Mouse (Mus musculus): ENCODE results near the gene Gm49369. TPM values are rescaled to one million over a fixed set of nuclear protein-coding genes. Genes with fewer than 3 reads are reported as not detected.
"Not testable (repeated sequence)": the region's sequence is repeated elsewhere in the genome, so short reads cannot be mapped to it uniquely, and the experiment has no call there.

Gene Gm49369
- polyA plus RNA-seq, 1 experiment from 2014 or later: 1.4 TPM

- 82% methylated on average over 3 of the region's 9 CpGs for WGBS (ENCODE audit: insufficient replicate concordance)
- H3K27ac ChIP-seq (ENCODE audit: low read length); ATAC-seq (ENCODE audit: low read depth); H3K27me3 ChIP-seq (ENCODE audit: control insufficient read depth, insufficient read depth, low read depth, low read length); H3K4me2 ChIP-seq (ENCODE audit: low read depth, low read length); H3K9me3 ChIP-seq (replicated peaks; ENCODE audit: control insufficient read depth, low read length); H3K9ac ChIP-seq (ENCODE audit: low read depth, low read length); H3K36me3 ChIP-seq (ENCODE audit: control insufficient read depth, insufficient read depth); H3K4me3 ChIP-seq (ENCODE audit: low read depth, low read length): not testable (repeated sequence)
- H3K4me1 ChIP-seq (ENCODE audit: control insufficient read depth, low read depth, low read length): peaks cover 28% of the 10 kb centered on the region
Measured at GRCm38 (mm10) chr7:142332741-142333140, 49.7 kb downstream of the Gm49369 start.

DNA sequence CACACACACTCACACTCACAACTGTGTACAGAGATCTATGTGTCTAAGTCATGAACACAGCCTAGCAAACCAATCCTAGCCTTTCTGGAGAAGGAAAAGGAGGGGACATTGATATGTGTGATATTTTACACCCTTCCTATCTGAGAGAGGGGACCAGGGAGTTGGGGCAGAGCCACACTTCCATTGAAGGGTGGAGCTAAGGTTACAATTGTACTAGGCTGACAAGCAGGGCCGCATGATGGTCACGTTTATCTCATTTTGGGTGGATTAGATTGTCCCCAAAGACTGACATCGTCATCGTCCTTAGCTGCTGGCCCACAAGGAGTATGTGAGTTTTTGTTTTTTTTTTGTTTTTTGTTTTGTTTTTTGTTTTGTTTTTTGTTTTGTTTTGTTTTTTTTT, 51.2 kb downstream of the Gm49369 start:
- no peaks in the 10 kb centered on the region for H3K9me3 ChIP-seq (replicated peaks; ENCODE audit: control insufficient read depth, low read length)
- H3K4me3 ChIP-seq (ENCODE audit: low read depth, low read length): no peak overlapping the region
- peak; percentile 60 for ATAC-seq (ENCODE audit: low read depth)
- H3K27me3 ChIP-seq (ENCODE audit: control insufficient read depth, insufficient read depth, low read depth, low read length): no peaks in the 10 kb centered on the region
- H3K4me2 ChIP-seq (ENCODE audit: low read depth, low read length): no peak overlapping the region
- H3K9ac ChIP-seq (ENCODE audit: low read depth, low read length): no peak overlapping the region
- WGBS (ENCODE audit: insufficient replicate concordance): 29% methylated on average over 4 of the region's 4 CpGs
- H3K4me1 ChIP-seq (ENCODE audit: control insufficient read depth, low read depth, low read length): peaks cover 28% of the 10 kb centered on the region
- peak overlapping the region; percentile 62 for H3K27ac ChIP-seq (ENCODE audit: low read length)
- H3K36me3 ChIP-seq (ENCODE audit: control insufficient read depth, insufficient read depth): no peaks in the 10 kb centered on the region

- 47% methylated on average over 9 of the region's 9 CpGs for WGBS (ENCODE audit: insufficient replicate concordance)
- Histone ChIP-seq H3K9ac (ENCODE audit: low read depth, low read length) (peak overlapping the region; percentile 18; the same call in 1 of the 2 replicates), H3K9me3 (replicated peaks; ENCODE audit: control insufficient read depth, low read length) (no peaks in the 10 kb centered on the region), H3K36me3 (ENCODE audit: control insufficient read depth, insufficient read depth) (no peaks in the 10 kb centered on the region), H3K4me1 (ENCODE audit: control insufficient read depth, low read depth, low read length) (peaks cover 28% of the 10 kb centered on the region), H3K4me3 (ENCODE audit: low read depth, low read length) (no peak overlapping the region), H3K4me2 (ENCODE audit: low read depth, low read length) (no peak overlapping the region), H3K27ac (ENCODE audit: low read length) (peak overlapping the region; percentile 62), H3K27me3 (ENCODE audit: control insufficient read depth, insufficient read depth, low read depth, low read length) (no peaks in the 10 kb centered on the region)
- peak; percentile 71 for ATAC-seq (ENCODE audit: low read depth)
Measured at GRCm38 (mm10) chr7:142330271-142330724, 52.2 kb downstream of the Gm49369 start.

- no peaks in the 10 kb centered on the region for H3K9me3 ChIP-seq (replicated peaks; ENCODE audit: control insufficient read depth, low read length)
- WGBS (ENCODE audit: insufficient replicate concordance): 60% methylated on average over 3 of the region's 3 CpGs
- H3K36me3 ChIP-seq (ENCODE audit: control insufficient read depth, insufficient read depth): no peaks in the 10 kb centered on the region
- ATAC-seq (ENCODE audit: low read depth): no peak
- no peak overlapping the region for H3K4me3 ChIP-seq (ENCODE audit: low read depth, low read length)
- no peaks in the 10 kb centered on the region for H3K27me3 ChIP-seq (ENCODE audit: control insufficient read depth, insufficient read depth, low read depth, low read length)
- H3K4me1 ChIP-seq (ENCODE audit: control insufficient read depth, low read depth, low read length): peaks cover 21% of the 10 kb centered on the region
- H3K27ac ChIP-seq (ENCODE audit: low read length): no peak overlapping the region
- no peak overlapping the region for H3K9ac ChIP-seq (ENCODE audit: low read depth, low read length)
- no peak overlapping the region for H3K4me2 ChIP-seq (ENCODE audit: low read depth, low read length)
Measured at GRCm38 (mm10) chr7:142328507-142328906, 54.0 kb downstream of the Gm49369 start.

- WGBS (ENCODE audit: insufficient replicate concordance): 41% methylated on average over 9 of the region's 9 CpGs
- Histone ChIP-seq H3K36me3 (ENCODE audit: control insufficient read depth, insufficient read depth) (no peaks in the 10 kb centered on the region), H3K9ac (ENCODE audit: low read depth, low read length) (no peak overlapping the region), H3K4me3 (ENCODE audit: low read depth, low read length) (no peak overlapping the region), H3K4me2 (ENCODE audit: low read depth, low read length) (no peak overlapping the region), H3K27me3 (ENCODE audit: control insufficient read depth, insufficient read depth, low read depth, low read length) (no peaks in the 10 kb centered on the region), H3K27ac (ENCODE audit: low read length) (0 out of 2 replicates have a peak overlapping the region, but pooled peaks have one; percentile 17), H3K4me1 (ENCODE audit: control insufficient read depth, low read depth, low read length) (peaks cover 16% of the 10 kb centered on the region), H3K9me3 (replicated peaks; ENCODE audit: control insufficient read depth, low read length) (no peaks in the 10 kb centered on the region)
- ATAC-seq (ENCODE audit: low read depth): no peak
Measured at GRCm38 (mm10) chr7:142326714-142327445, 55.6 kb downstream of the Gm49369 start.

DNA sequence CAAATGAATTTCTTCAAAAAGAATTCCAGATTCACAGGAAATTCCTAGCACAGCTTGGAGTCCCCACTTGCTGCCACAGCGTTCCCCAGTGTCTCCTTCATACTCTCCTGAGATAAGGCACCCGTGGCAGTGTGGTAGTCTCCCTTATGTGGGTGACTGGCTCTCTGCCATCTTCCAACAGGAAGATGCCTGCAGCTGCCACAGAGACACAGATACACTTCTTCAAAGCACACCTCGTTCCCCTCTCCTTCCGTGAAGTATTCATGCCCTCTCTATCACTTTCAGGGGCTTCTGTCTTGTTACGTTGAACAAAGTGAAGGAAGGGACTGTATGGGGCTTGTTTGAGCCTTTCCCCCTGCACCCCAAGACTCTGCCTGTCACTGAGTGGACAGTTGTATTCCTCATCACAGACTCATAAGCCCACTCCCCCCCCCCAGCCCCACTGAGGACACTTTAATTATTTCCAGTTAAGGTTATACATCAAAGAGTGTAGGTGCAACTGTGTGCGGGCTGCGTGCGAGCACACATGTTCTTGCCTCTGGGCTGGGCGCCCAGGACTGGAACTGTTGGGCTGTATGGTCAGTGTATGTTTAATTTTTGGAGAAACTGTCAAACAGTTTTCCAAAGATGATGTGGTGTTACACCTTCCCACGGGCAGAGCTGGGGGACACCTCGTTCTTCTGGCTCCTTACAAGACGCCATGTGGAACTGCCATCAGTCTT, 58.9 kb downstream of the Gm49369 start:
- Histone ChIP-seq H3K9ac (ENCODE audit: low read depth, low read length) (no peak overlapping the region), H3K4me3 (ENCODE audit: low read depth, low read length) (no peak overlapping the region), H3K4me2 (ENCODE audit: low read depth, low read length) (no peak overlapping the region), H3K4me1 (ENCODE audit: control insufficient read depth, low read depth, low read length) (no peaks in the 10 kb centered on the region), H3K27ac (ENCODE audit: low read length) (no peak overlapping the region), H3K27me3 (ENCODE audit: control insufficient read depth, insufficient read depth, low read depth, low read length) (no peaks in the 10 kb centered on the region), H3K9me3 (replicated peaks; ENCODE audit: control insufficient read depth, low read length) (no peaks in the 10 kb centered on the region), H3K36me3 (ENCODE audit: control insufficient read depth, insufficient read depth) (no peaks in the 10 kb centered on the region)
- ATAC-seq (ENCODE audit: low read depth): no peak
- WGBS (ENCODE audit: insufficient replicate concordance): 71% methylated on average over 12 of the region's 12 CpGs

- Histone ChIP-seq H3K4me1 (ENCODE audit: control insufficient read depth, low read depth, low read length) (peaks cover 4% of the 10 kb centered on the region), H3K9ac (ENCODE audit: low read depth, low read length) (no peak overlapping the region), H3K27me3 (ENCODE audit: control insufficient read depth, insufficient read depth, low read depth, low read length) (no peaks in the 10 kb centered on the region), H3K4me2 (ENCODE audit: low read depth, low read length) (no peak overlapping the region), H3K36me3 (ENCODE audit: control insufficient read depth, insufficient read depth) (no peaks in the 10 kb centered on the region), H3K27ac (ENCODE audit: low read length) (no peak overlapping the region), H3K9me3 (replicated peaks; ENCODE audit: control insufficient read depth, low read length) (no peaks in the 10 kb centered on the region), H3K4me3 (ENCODE audit: low read depth, low read length) (no peak overlapping the region)
- WGBS (ENCODE audit: insufficient replicate concordance): 79% methylated on average over 6 of the region's 6 CpGs
- ATAC-seq (ENCODE audit: low read depth): no peak
Measured at GRCm38 (mm10) chr7:142322641-142323040, 59.8 kb downstream of the Gm49369 start.

DNA sequence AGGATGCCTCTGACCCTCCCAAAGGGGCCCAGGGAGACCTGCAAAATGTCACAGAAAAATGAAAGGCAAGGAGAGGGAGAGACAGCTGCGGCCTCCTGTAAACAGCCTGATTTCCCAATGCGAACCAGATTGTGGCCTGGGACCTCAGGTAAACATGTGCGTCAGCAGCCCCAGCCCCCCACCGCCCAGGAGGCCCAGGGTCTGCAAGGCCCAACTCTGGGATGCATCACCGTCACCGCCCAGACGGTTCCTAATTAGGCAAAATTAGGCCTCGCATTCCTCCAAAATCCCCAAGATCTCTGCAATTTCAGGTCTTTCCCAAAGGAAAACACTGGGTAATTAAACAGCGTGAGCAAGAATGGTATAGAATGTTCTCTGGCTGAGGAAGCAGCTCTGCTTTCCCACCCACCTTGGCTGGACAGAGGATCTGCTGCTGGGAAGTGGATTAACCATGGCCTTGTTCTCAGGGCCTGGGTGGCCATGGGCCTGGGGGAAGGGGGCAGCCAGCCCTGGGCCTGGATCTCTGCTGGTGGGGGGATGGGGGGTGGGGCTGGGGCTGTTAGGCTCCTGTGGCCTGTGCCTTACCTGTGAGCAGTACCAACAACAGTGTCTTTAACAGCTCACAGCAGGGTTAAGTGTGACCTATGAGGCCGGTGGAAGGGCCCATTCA, 60.7 kb downstream of the Gm49369 start:
- 63% methylated on average over 3 of the region's 10 CpGs for WGBS (ENCODE audit: insufficient replicate concordance)
- H3K4me2 ChIP-seq (ENCODE audit: low read depth, low read length); H3K4me3 ChIP-seq (ENCODE audit: low read depth, low read length); ATAC-seq (ENCODE audit: low read depth); H3K9ac ChIP-seq (ENCODE audit: low read depth, low read length); H3K27ac ChIP-seq (ENCODE audit: low read length); H3K36me3 ChIP-seq (ENCODE audit: control insufficient read depth, insufficient read depth); H3K27me3 ChIP-seq (ENCODE audit: control insufficient read depth, insufficient read depth, low read depth, low read length); H3K9me3 ChIP-seq (replicated peaks; ENCODE audit: control insufficient read depth, low read length): not testable (repeated sequence)
- H3K4me1 ChIP-seq (ENCODE audit: control insufficient read depth, low read depth, low read length): peaks cover 13% of the 10 kb centered on the region
